Mouse (Mus musculus) T-helper 1 cell (primary cell): ENCODE measurements around the gene Nfya.

Source experiments
- in situ Hi-C: fragments of 300-600 bp; cut with MboI, MseI; formaldehyde crosslinking; loops from one replicate; pipeline ENCODE4 v1.15.1; 2025; ENCODE audit warnings: high pct_unique_total_duplicates

Gene Nfya

GRCm38 (mm10) chr17:48409380-48410298 lies at the start of gene Nfya, which contains the start of gene Oard1:
Gene Nfya (minus strand): TSS chr17:48409906.
Gene Oard1 (plus strand): TSS chr17:48410014.
- in situ Hi-C loops, result loop anchor here (25.0 kb wide), 2 partner anchors 897 to 1522 kb away; partner anchors contain the start of genes Ccnd3, Taf8 and Tbcc

- in situ Hi-C loops, result loop anchor here (10.0 kb wide), 1 partner anchor 1467 kb away; no protein-coding TSS in a partner anchor
Measured at GRCm38 (mm10) chr17:48457971-48458653, 48.4 kb upstream of the Nfya start.

DNA sequence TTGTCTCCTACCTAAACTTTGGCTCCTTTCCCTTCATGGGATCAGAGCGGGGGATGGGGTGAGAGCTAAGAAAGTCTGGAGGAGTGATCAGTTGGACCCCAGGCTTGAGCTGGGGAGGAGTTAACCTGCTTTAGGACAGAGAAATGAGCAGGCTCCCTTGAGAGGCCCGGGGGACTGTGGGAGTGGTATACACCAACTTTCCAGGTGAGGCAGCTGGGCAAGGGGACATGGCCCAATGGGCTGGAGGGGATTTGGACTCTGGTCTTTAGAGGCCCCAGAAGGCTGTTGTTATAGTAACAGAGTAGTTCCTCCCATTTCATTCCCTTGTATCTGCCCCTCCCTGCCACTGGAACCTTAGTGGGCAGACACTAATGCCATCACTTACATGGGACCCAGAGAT lies 46.2 kb upstream of the Nfya start:
- in situ Hi-C loops, result loop anchor here (10.0 kb wide), 1 partner anchor 1469 kb away; no protein-coding TSS in a partner anchor

GRCm38 (mm10) chr17:48454688-48455087 lies 45.0 kb upstream of the Nfya start, which contains the start of gene Unc5cl:
Gene Unc5cl (plus strand): TSS chr17:48454901.
- in situ Hi-C loops, result loop anchor here (10.0 kb wide), 1 partner anchor 1470 kb away; no protein-coding TSS in a partner anchor

DNA sequence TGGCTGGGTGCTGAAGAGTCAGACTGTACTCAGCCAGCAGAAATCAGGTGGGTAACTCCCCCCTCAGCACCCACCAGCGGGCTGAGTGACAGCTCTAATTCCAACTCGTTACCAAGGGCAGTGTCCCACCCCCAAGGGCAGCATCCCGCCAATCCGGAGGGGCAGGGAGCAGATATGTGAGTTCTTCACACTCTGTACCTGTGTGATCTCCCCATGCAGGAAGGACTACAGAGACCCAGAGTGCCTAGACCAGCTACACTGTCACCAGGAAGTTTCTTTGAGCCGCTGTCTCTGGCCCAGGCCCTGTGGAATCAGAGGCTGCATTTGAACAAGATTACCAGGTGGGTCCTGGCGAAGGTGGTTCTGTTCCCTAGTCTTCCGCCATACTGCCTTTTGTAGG lies 44.5 kb upstream of the Nfya start:
- in situ Hi-C loops, result loop anchor here (10.0 kb wide), 1 partner anchor 1471 kb away; no protein-coding TSS in a partner anchor

- in situ Hi-C loops, result loop anchor here (10.0 kb wide), 1 partner anchor 1471 kb away; no protein-coding TSS in a partner anchor
Measured at GRCm38 (mm10) chr17:48453489-48453888, 43.8 kb upstream of the Nfya start.

GRCm38 (mm10) chr17:48451753-48452444 lies 42.2 kb upstream of the Nfya start:
- in situ Hi-C loops, result loop anchor here (10.0 kb wide), 1 partner anchor 1473 kb away; no protein-coding TSS in a partner anchor

DNA sequence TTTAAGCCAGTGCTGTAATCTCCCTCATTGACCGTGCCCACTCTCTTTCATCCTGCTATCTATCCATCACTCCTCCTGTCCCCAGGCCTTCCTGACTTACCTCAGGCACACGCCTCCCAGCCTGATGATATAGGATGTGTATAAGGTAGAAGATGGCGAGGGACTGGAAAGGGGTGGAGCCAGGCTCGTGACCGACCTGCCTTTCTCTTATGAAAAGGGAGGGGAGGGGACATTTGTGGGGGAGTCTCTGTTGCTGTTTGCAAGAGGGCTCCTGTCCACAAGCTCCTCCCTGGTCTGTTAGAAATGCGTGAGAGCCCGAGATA lies 41.6 kb upstream of the Nfya start, which contains the start of gene Tspo2:
TSS of gene Tspo2 (minus strand) at position 170 of the 323 bp plus-strand sequence.
- in situ Hi-C loops, result loop anchor here (10.0 kb wide), 1 partner anchor 1473 kb away; no protein-coding TSS in a partner anchor

GRCm38 (mm10) chr17:48450666-48451352 lies 41.1 kb upstream of the Nfya start:
- in situ Hi-C loops, result loop anchor here (10.0 kb wide), 1 partner anchor 1474 kb away; no protein-coding TSS in a partner anchor

- in situ Hi-C loops, result no loop called here
Measured at GRCm38 (mm10) chr17:48447675-48448074, 38.0 kb upstream of the Nfya start.

DNA sequence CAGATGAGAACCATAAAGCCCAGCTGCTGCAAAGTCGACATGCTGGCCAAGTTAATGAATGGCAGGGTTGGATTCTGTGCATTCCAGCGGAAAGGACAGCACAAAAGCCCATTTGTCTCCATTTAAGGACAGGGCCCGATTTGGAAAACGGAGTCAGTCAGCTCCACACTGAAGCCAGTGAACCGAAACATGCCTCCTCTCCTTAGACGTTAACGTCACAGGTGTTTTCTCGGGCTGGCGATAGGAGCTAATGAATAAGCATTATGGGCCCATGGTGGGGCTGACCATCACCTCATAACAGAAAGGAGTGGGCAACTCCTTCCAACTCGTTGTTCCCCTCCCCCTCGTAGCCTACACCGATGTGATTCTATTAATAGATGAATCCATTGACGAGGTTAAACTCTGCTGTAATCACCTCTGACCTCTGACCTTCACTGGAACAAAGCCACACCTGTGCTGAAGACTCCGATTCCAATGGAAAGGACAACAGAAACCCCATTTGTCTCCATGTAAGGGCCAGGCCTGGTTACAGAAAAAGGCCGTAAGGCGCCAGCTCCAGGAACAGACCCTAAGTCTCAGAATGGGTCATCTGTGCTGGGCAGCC lies 33.9 kb upstream of the Nfya start:
- in situ Hi-C loops, result no loop called here

DNA sequence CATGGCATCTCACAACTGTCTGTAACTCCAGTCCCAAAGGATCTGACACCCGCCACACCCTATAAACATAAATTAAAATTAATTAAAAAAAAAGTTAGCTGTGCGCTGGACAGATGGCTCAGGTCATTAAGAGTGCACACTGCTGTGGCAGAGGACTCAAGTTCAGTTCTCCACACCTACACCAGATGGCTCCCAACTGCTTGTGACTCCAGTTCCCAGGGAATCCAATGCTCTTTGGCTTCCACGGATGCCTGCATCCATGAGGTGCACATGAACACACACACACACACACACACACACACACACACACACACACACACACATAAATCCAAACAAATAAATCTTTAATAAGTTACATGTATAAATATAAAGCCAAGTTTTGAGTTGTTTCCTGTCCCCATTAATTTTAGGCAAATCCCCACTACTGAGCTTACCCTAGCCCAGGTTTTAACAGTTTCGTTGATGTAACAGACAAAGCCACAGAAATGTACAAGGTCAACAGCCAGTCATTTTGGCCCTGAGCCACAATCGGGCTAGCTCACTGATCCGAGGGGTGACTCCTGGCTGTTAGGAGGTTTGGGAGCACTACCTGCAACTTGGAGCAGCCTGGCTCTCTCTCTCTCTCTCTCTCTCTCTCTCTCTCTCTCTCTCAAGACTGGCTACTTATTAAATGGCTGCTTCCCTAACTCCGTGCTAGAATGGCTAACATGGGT lies 33.2 kb upstream of the Nfya start:
- in situ Hi-C loops, result no loop called here

DNA sequence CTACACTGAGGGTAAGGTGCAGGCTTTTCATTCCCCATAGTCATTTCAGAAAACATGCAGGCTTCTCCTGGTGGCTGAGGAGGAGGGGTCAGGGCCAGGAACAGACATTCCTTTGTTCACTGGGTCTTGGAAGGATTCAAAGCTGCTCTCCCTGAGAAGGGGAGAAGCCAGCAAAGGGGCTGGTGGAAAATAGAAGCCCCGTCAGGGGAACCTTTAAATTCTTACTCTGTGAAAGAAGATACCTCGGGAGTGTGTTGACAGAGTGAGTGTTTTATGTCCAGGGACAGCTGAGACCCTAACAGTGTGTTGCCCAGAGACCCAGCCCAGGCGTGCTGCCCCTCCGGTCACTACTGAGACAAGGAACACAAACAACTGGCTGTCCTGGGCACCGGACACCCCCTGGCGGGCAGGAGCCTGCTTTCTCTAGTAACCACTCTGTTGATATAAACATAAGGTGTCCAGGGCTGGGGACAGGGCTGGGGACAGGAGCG lies 27.8 kb upstream of the Nfya start:
- in situ Hi-C loops, result no loop called here

- in situ Hi-C loops, result no loop called here
Measured at GRCm38 (mm10) chr17:48436487-48436886, 26.8 kb upstream of the Nfya start.

DNA sequence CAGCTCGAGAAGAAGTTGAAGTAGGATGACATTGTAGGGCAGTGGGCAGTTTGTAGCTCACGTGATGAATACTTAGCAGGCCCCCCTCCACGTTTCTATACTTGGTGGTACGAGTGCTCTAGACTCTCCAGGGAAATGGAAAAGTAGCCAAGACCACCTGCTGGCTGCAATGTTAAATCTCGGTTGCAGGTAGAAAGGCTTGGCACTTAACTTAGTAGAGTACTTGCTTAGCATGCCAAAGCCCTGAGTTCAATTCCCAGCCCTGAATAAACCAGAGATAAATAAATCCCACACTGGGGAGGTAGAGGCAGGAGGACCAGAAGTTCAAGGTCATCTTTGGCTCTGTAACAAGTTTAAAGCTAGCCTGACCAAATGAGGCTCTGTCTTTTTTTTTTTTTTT lies 24.8 kb upstream of the Nfya start:
- in situ Hi-C loops, result no loop called here

GRCm38 (mm10) chr17:48433689-48434330 lies 24.1 kb upstream of the Nfya start:
- in situ Hi-C loops, result no loop called here

DNA sequence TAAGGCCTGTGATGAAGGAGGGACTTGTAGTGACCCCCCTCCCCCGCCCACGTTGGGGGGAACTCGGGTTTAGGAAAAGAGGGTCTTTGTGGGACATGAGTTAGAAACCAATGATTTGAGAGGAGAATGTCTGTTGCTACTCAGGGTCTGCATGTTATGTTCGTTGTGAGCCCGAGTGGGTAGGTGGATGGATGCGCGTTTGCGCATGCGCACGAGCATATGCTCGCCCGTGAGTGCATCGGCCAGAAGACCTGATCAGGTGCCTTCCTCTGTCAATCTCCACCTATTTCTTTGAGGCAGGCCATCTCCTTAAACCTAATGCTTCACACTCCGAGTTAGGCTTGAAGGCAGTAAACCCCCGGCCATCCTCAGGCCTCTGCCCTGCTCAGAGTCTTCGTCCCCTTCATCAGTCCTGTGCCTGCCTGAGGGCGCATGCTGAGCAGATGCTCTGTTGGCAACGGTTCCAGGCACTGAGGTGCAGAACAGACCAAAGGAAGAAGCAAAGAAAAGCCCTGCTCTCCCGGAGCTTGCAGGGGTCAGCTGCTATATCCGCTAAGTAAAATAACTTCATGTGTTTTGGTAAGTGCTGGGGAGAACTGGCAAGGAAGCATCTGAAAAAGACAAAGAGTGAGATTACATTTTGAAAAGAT lies 23.4 kb upstream of the Nfya start:
- in situ Hi-C loops, result no loop called here

GRCm38 (mm10) chr17:48432158-48432980 lies 22.7 kb upstream of the Nfya start, which contains the start of gene Apobec2:
Gene Apobec2 (minus strand): TSS chr17:48432930.
- in situ Hi-C loops, result no loop called here
